Mouse (Mus musculus): ENCODE measurements around the gene Ipo9. TPM values are rescaled to one million over a fixed set of nuclear protein-coding genes. Genes with fewer than 3 reads are reported as not detected.

The Ipo9 gene
- total and polyA plus RNA-seq, 2 experiments from 2014 or later: 76.6 to 95.0 TPM

GRCm38 (mm10) chr1:135466935-135467334 lies 36.6 kb upstream of the Ipo9 start:
- TF ChIP-seq CTCF (IDR thresholded peaks at IDR 0.05; ENCODE audit: low read depth): no peak
- H3K27ac ChIP-seq (ENCODE audit: low read depth, low read length): no peak overlapping the region
- no peaks in the 10 kb centered on the region for H3K27me3 ChIP-seq (ENCODE audit: insufficient read depth, low read length)
- ATAC-seq (no peak), DNase-seq (no peak)
- 72% methylated on average over 3 of the region's 3 CpGs for WGBS
- peaks cover 84% of the 10 kb centered on the region for H3K36me3 ChIP-seq (ENCODE audit: insufficient read depth)
- no peak overlapping the region for H3K9ac ChIP-seq
- no peak overlapping the region for H3K4me3 ChIP-seq (ENCODE audit: low read depth, low read length)
- H3K4me1 ChIP-seq (ENCODE audit: insufficient read depth): no peaks in the 10 kb centered on the region
- H3K4me2 ChIP-seq (ENCODE audit: low read depth): no peak overlapping the region
- no peaks in the 10 kb centered on the region for H3K9me3 ChIP-seq (ENCODE audit: low read length)

- Histone ChIP-seq H3K36me3 (ENCODE audit: insufficient read depth) (peaks cover 84% of the 10 kb centered on the region), H3K27me3 (ENCODE audit: insufficient read depth, low read length) (no peaks in the 10 kb centered on the region), H3K9me3 (ENCODE audit: low read length) (no peaks in the 10 kb centered on the region), H3K9ac (no peak overlapping the region), H3K27ac (ENCODE audit: low read depth, low read length) (no peak overlapping the region), H3K4me1 (ENCODE audit: insufficient read depth) (no peaks in the 10 kb centered on the region), H3K4me3 (ENCODE audit: low read depth, low read length) (no peak overlapping the region), H3K4me2 (ENCODE audit: low read depth) (no peak overlapping the region)
- DNase-seq: no peak
- TF ChIP-seq CTCF (IDR thresholded peaks at IDR 0.05; ENCODE audit: low read depth): no peak
- no peak for ATAC-seq
- 93% methylated on average over 19 of the region's 19 CpGs for WGBS
Observed at GRCm38 (mm10) chr1:135465734-135466133, 35.4 kb upstream of the Ipo9 start.

DNA sequence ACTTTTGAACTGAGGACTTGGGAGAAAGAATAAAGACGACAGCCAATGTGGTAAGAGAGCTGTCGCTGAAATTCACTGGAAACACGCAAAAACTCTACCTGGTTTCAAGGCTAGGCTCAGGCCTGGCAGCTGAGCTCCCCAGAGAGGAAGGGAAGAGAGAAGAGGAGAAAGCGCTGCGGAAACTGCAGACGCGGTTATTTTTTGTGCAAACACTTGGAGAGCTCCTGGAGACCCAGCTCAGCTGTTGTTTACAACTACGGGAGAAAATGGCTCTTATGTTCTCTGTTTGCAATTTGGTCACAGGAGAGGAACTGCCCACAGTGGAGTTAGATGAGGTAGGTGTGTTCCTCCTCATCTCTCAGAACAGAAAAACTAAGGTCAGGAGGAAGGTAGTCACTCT lies 32.4 kb upstream of the Ipo9 start:
- 59% methylated on average over 8 of the region's 8 CpGs for whole genome bisulfite sequencing
- Histone ChIP-seq H3K9me3 (ENCODE audit: low read length) (no peaks in the 10 kb centered on the region), H3K4me2 (ENCODE audit: low read depth) (no peak overlapping the region), H3K36me3 (ENCODE audit: insufficient read depth) (peaks cover 86% of the 10 kb centered on the region), H3K27ac (ENCODE audit: low read depth, low read length) (no peak overlapping the region), H3K4me1 (ENCODE audit: insufficient read depth) (no peaks in the 10 kb centered on the region), H3K9ac (peak overlapping the region; percentile 14; the same call in 1 of the 2 replicates), H3K4me3 (ENCODE audit: low read depth, low read length) (no peak overlapping the region), H3K27me3 (ENCODE audit: insufficient read depth, low read length) (no peaks in the 10 kb centered on the region)
- ATAC-seq (no peak), DNase-seq (no peak)
- TF ChIP-seq CTCF (IDR thresholded peaks at IDR 0.05; ENCODE audit: low read depth): no peak

GRCm38 (mm10) chr1:135462304-135462703 lies 32.0 kb upstream of the Ipo9 start:
- 44% methylated on average over 4 of the region's 4 CpGs for WGBS
- Histone ChIP-seq H3K9ac (no peak overlapping the region), H3K27ac (ENCODE audit: low read depth, low read length) (no peak overlapping the region), H3K4me3 (ENCODE audit: low read depth, low read length) (no peak overlapping the region), H3K9me3 (ENCODE audit: low read length) (no peaks in the 10 kb centered on the region), H3K27me3 (ENCODE audit: insufficient read depth, low read length) (no peaks in the 10 kb centered on the region), H3K4me1 (ENCODE audit: insufficient read depth) (no peaks in the 10 kb centered on the region), H3K36me3 (ENCODE audit: insufficient read depth) (peaks cover 85% of the 10 kb centered on the region), H3K4me2 (ENCODE audit: low read depth) (no peak overlapping the region)
- DNase-seq: peak; percentile 26
- no peak for TF ChIP-seq CTCF (IDR thresholded peaks at IDR 0.05; ENCODE audit: low read depth)
- ATAC-seq: no peak

- 87% methylated on average over 3 of the region's 3 CpGs for WGBS
- Histone ChIP-seq H3K4me2 (ENCODE audit: low read depth) (no peak overlapping the region), H3K27ac (ENCODE audit: low read depth, low read length) (no peak overlapping the region), H3K4me1 (ENCODE audit: insufficient read depth) (no peaks in the 10 kb centered on the region), H3K9ac (no peak overlapping the region), H3K9me3 (ENCODE audit: low read length) (no peaks in the 10 kb centered on the region), H3K27me3 (ENCODE audit: insufficient read depth, low read length) (no peaks in the 10 kb centered on the region), H3K4me3 (ENCODE audit: low read depth, low read length) (no peak overlapping the region), H3K36me3 (ENCODE audit: insufficient read depth) (peaks cover 84% of the 10 kb centered on the region)
- DNase-seq (peak; percentile 79), ATAC-seq (peak; percentile 75)
- TF ChIP-seq CTCF (IDR thresholded peaks at IDR 0.05; ENCODE audit: low read depth): peak; percentile 82
Observed at GRCm38 (mm10) chr1:135461097-135461730, 30.9 kb upstream of the Ipo9 start.

DNA sequence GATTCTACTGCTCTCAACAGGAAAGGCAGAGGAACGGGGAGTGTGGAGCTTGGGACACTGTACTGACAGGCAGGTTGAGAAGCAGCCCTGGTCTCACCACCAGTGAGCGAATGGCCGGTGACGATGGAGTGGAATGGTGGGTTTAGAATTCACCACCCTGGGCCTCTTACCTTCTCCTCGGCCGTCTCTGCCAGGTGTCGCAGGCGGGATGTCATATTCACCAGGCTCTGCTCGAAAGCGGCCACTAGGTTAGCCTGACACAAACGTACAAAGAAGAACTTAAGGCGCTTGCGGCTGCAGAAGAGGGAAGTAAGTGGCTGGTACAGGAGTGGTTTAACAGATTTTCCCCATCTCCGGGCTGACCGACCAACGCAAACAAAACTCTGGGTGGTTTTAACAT lies 30.2 kb upstream of the Ipo9 start:
- H3K9ac ChIP-seq: no peak overlapping the region
- no peaks in the 10 kb centered on the region for H3K9me3 ChIP-seq (ENCODE audit: low read length)
- H3K4me2 ChIP-seq (ENCODE audit: low read depth): no peak overlapping the region
- no peaks in the 10 kb centered on the region for H3K4me1 ChIP-seq (ENCODE audit: insufficient read depth)
- H3K27ac ChIP-seq (ENCODE audit: low read depth, low read length): no peak overlapping the region
- no peak for TF ChIP-seq CTCF (IDR thresholded peaks at IDR 0.05; ENCODE audit: low read depth)
- no peak for ATAC-seq
- WGBS: 95% methylated on average over 16 of the region's 16 CpGs
- no peak overlapping the region for H3K4me3 ChIP-seq (ENCODE audit: low read depth, low read length)
- DNase-seq: no peak
- no peaks in the 10 kb centered on the region for H3K27me3 ChIP-seq (ENCODE audit: insufficient read depth, low read length)
- peaks cover 81% of the 10 kb centered on the region for H3K36me3 ChIP-seq (ENCODE audit: insufficient read depth)

GRCm38 (mm10) chr1:135457860-135458259 lies 27.6 kb upstream of the Ipo9 start:
- no peak for DNase-seq
- H3K4me1 ChIP-seq (ENCODE audit: insufficient read depth): no peaks in the 10 kb centered on the region
- no peak overlapping the region for H3K4me2 ChIP-seq (ENCODE audit: low read depth)
- no peak for ATAC-seq
- 87% methylated on average over 5 of the region's 5 CpGs for WGBS
- H3K27me3 ChIP-seq (ENCODE audit: insufficient read depth, low read length): no peaks in the 10 kb centered on the region
- H3K9me3 ChIP-seq (ENCODE audit: low read length): no peaks in the 10 kb centered on the region
- no peak overlapping the region for H3K9ac ChIP-seq
- peaks cover 82% of the 10 kb centered on the region for H3K36me3 ChIP-seq (ENCODE audit: insufficient read depth)
- H3K4me3 ChIP-seq (ENCODE audit: low read depth, low read length): no peak overlapping the region
- no peak overlapping the region for H3K27ac ChIP-seq (ENCODE audit: low read depth, low read length)
- no peak for TF ChIP-seq CTCF (IDR thresholded peaks at IDR 0.05; ENCODE audit: low read depth)

All from forebrain, postnatal 0 days (tissue).